Mouse (Mus musculus) embryonic facial prominence, embryonic 15.5 days (tissue): ENCODE data around the gene Alad. TPM values are rescaled to one million over a fixed set of nuclear protein-coding genes. Genes with fewer than 3 reads are reported as not detected.
A peak's percentile ranks its signal among the peaks of the same experiment; 100 is the strongest.

Source experiments
- ATAC-seq: fragments of 200-750 bp; cut with Nextera tagmentation; 2 replicates; pipeline ENCODE4 v1.8.0; 2017; ENCODE audit warnings: low read depth, moderate TSS enrichment; ENCODE audit not compliant: insufficient number of reproducible peaks, low FRiP score, low TSS enrichment
- H3K27ac ChIP-seq: fragments of 300-500 bp; sonication (generic); replicated peaks from 2 replicates; pipeline ENCODE4 v1.5.1; 2015; ENCODE audit warnings: mild to moderate bottlenecking, inconsistent platforms
- H3K27me3 ChIP-seq: fragments of 300-500 bp; sonication (generic); 2 replicates; pipeline ENCODE4 v1.6.1; 2015; ENCODE audit warnings: inconsistent platforms
- H3K36me3 ChIP-seq: fragments of 300-500 bp; sonication (generic); 2 replicates; pipeline ENCODE4 v1.6.1; 2015; ENCODE audit warnings: mild to moderate bottlenecking, inconsistent platforms
- H3K4me1 ChIP-seq: fragments of 300-500 bp; sonication (generic); 2 replicates; pipeline ENCODE4 v1.6.1; 2015; ENCODE audit warnings: inconsistent platforms
- H3K4me2 ChIP-seq: fragments of 300-500 bp; sonication (generic); replicated peaks from 2 replicates; pipeline ENCODE4 v1.6.1; 2015; ENCODE audit warnings: mild to moderate bottlenecking, inconsistent platforms
- H3K4me3 ChIP-seq: fragments of 300-500 bp; sonication (generic); replicated peaks from 2 replicates; pipeline ENCODE4 v1.5.1; 2015; ENCODE audit warnings: mild to moderate bottlenecking, inconsistent platforms
- H3K9ac ChIP-seq: fragments of 300-500 bp; sonication (generic); 2 replicates; pipeline ENCODE4 v1.6.1; 2015; ENCODE audit warnings: inconsistent platforms
- H3K9me3 ChIP-seq: fragments of 300-500 bp; sonication (generic); replicated peaks from 2 replicates; pipeline ENCODE4 v1.6.1; 2016; ENCODE audit warnings: inconsistent platforms
- WGBS: fragments of 180-500 bp; shearing (Covaris S2); methylation state at CpG from one replicate; pipeline ENCODE4 v1.1.7; 2015; 5-methylcytosine and 5-hydroxymethylcytosine counted together
- polyA plus RNA-seq: library from polyadenylated mRNA; unstranded; fragments of >200 nt; fragmentation: Nextera tagmentation; extraction: Ambion mirVana; gene quantifications from 2 replicates; pipeline ENCODE4 v1.2.1, GENCODE M21; 2015

Alad gene
- polyA plus RNA-seq, 1 experiment from 2014 or later, result 73.7 TPM

DNA sequence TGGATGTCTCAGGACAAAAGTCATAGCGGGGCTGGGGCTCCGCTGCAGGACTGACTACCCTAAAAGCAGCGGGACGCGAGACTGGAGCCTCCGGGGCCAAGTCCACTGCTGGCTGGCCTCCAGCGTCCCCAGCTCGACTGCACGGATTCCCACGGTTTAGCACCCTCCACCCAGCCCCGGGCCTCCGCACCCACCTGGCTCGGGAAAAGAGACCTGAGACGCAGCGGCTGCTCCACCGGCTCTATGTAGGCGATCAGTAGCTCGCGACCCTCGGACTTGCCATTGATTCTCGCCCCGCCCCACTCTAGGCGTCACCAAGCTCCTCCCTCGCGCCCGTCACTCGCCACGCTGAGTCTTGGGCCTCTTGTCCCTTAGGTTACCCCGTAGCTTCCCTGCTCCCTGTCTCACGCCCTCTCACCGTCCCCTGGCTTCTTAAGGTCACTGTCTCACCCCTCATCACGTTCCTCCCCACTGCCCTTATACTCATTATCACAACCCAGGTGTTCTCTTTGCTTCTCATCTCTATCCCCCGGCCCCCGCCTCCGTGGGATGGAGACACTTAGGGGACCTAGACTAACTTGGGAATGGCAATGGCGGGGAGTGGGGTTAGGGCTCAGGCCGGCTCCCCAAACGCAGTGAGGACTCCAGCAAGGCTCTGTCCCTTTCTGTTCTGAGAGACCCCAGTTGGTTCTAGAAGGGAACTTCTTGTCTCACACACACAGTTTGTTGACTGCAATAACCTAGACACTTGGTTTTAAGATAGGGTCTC lies 17.6 kb downstream of the Alad start:
- ATAC-seq, result peak; percentile 92
- Histone ChIP-seq H3K9ac (peak overlapping the region; percentile 50), H3K9me3 (no peaks in the 10 kb centered on the region), H3K27me3 (no peaks in the 10 kb centered on the region), H3K4me2 (peak overlapping the region; percentile 66), H3K27ac (peak overlapping the region; percentile 24), H3K4me3 (peak overlapping the region; percentile 61), H3K4me1 (peaks cover 15% of the 10 kb centered on the region), H3K36me3 (peaks cover 18% of the 10 kb centered on the region)
- WGBS, result 2% methylated on average over 38 of the region's 38 CpGs

- Histone ChIP-seq H3K27me3 (no peaks in the 10 kb centered on the region), H3K4me1 (peaks cover 15% of the 10 kb centered on the region), H3K9me3 (no peaks in the 10 kb centered on the region), H3K36me3 (peaks cover 18% of the 10 kb centered on the region), H3K4me3 (peak overlapping the region; percentile 61), H3K9ac (peak overlapping the region; percentile 50), H3K27ac (peak overlapping the region; percentile 24), H3K4me2 (peak overlapping the region; percentile 66)
- no peak for ATAC-seq
- under 1% methylated on average over 7 of the region's 7 CpGs for WGBS
These were observed 18.2 kb downstream of the Alad start for GRCm38 (mm10) chr4:62501534-62501933.

GRCm38 (mm10) chr4:62500799-62501198 lies 18.9 kb downstream of the Alad start:
- WGBS, result 79% methylated on average over 4 of the region's 4 CpGs
- peaks cover 18% of the 10 kb centered on the region for H3K36me3 ChIP-seq
- H3K27ac ChIP-seq, result no peak overlapping the region
- H3K27me3 ChIP-seq, result no peaks in the 10 kb centered on the region
- no peaks in the 10 kb centered on the region for H3K9me3 ChIP-seq
- H3K4me2 ChIP-seq, result no peak overlapping the region
- H3K9ac ChIP-seq, result no peak overlapping the region
- ATAC-seq, result no peak
- no peak overlapping the region for H3K4me3 ChIP-seq
- H3K4me1 ChIP-seq, result peaks cover 15% of the 10 kb centered on the region

DNA sequence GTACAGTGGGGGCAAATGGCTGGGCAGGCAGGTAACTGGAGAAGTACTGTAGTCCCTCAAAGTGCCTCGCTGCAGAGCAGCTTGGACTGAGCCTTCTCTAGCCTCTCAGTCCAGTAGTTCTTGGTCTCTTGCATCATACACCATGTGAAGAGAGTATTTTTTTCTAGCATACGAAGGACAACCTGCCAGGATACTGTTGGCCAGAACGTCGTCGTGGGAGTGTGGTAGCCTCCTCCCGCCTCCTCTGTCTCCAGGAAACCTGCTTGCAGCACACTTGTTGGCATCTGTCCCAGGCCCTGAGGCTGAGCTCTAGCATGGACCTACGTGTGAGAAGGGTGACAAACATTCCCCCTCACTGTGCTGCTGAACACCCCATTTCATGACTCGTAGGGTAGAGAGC lies 22.9 kb downstream of the Alad start:
- no peak overlapping the region for H3K9ac ChIP-seq
- no peak overlapping the region for H3K4me2 ChIP-seq
- WGBS, result 62% methylated on average over 8 of the region's 8 CpGs
- no peaks in the 10 kb centered on the region for H3K9me3 ChIP-seq
- H3K4me1 ChIP-seq, result peaks cover 4% of the 10 kb centered on the region
- no peak overlapping the region for H3K4me3 ChIP-seq
- H3K27ac ChIP-seq, result no peak overlapping the region
- no peak; the same call in 1 of the 2 replicates for ATAC-seq
- H3K27me3 ChIP-seq, result no peaks in the 10 kb centered on the region
- H3K36me3 ChIP-seq, result peaks cover 18% of the 10 kb centered on the region

GRCm38 (mm10) chr4:62495946-62496345 lies 23.8 kb downstream of the Alad start:
- Histone ChIP-seq H3K9me3 (no peaks in the 10 kb centered on the region), H3K9ac (no peak overlapping the region), H3K4me3 (no peak overlapping the region), H3K27me3 (no peaks in the 10 kb centered on the region), H3K36me3 (peaks cover 18% of the 10 kb centered on the region), H3K4me1 (no peaks in the 10 kb centered on the region; the same call in 1 of the 2 replicates), H3K27ac (no peak overlapping the region), H3K4me2 (no peak overlapping the region)
- 83% methylated on average over 8 of the region's 8 CpGs for WGBS
- ATAC-seq, result no peak

DNA sequence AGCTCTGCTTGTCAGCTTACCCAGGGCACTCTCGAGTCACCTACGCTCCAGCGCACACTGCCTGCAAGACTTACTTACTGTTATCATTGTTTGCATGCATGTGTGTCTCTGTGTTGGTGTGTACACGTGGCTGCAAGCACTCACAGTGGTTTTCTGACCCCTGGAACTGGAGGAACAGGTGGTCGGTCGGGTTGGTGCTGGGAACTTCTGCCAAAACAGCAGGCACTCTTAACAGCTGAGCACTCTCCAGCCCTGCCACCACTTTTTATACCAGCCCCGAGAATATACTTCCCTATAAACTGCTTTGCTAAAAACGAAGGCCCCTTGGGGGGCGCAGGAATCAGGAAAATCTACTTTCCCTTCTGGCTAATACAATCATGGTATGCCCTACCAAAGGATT lies 25.5 kb downstream of the Alad start:
- WGBS, result 68% methylated on average over 9 of the region's 9 CpGs
- H3K9me3 ChIP-seq, result no peaks in the 10 kb centered on the region
- H3K27me3 ChIP-seq, result no peaks in the 10 kb centered on the region
- H3K36me3 ChIP-seq, result peaks cover 11% of the 10 kb centered on the region
- H3K27ac ChIP-seq, result no peak overlapping the region
- no peak overlapping the region for H3K4me2 ChIP-seq
- no peak overlapping the region for H3K9ac ChIP-seq
- H3K4me1 ChIP-seq, result no peaks in the 10 kb centered on the region
- no peak overlapping the region for H3K4me3 ChIP-seq
- ATAC-seq, result no peak

GRCm38 (mm10) chr4:62492682-62493081 lies 27.0 kb downstream of the Alad start:
- Histone ChIP-seq H3K4me1 (no peaks in the 10 kb centered on the region), H3K9me3 (no peaks in the 10 kb centered on the region), H3K27me3 (no peaks in the 10 kb centered on the region), H3K4me2 (no peak overlapping the region), H3K4me3 (no peak overlapping the region), H3K9ac (no peak overlapping the region), H3K27ac (no peak overlapping the region), H3K36me3 (no peaks in the 10 kb centered on the region)
- WGBS, result 73% methylated on average over 2 of the region's 2 CpGs
- ATAC-seq, result no peak

DNA sequence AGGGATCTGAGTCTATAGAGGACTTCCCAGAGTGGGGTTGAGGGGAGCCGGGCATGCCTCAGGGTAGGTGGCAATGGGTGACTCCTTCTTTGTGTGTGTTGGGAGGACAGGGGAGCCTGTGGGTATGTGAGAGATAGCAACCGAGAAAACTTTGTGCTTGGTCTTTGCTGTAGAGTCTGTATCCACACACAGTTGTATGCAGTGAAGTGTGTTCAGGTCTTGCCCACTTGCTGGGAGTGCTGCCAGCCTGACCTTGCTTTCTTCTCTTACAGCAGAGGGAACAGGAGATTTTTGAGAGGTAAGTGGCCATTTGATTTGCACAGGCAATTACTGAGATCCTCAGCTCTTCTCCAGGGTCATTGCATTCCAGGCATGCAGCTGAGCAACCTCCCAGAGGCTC lies 31.8 kb downstream of the Alad start:
- no peak overlapping the region for H3K9ac ChIP-seq
- H3K27ac ChIP-seq, result no peak overlapping the region
- no peak for ATAC-seq
- no peaks in the 10 kb centered on the region for H3K4me1 ChIP-seq
- H3K9me3 ChIP-seq, result no peaks in the 10 kb centered on the region
- H3K4me3 ChIP-seq, result no peak overlapping the region
- H3K27me3 ChIP-seq, result no peaks in the 10 kb centered on the region
- WGBS, result 91% methylated on average over 2 of the region's 2 CpGs
- no peak overlapping the region for H3K4me2 ChIP-seq
- H3K36me3 ChIP-seq, result no peaks in the 10 kb centered on the region

DNA sequence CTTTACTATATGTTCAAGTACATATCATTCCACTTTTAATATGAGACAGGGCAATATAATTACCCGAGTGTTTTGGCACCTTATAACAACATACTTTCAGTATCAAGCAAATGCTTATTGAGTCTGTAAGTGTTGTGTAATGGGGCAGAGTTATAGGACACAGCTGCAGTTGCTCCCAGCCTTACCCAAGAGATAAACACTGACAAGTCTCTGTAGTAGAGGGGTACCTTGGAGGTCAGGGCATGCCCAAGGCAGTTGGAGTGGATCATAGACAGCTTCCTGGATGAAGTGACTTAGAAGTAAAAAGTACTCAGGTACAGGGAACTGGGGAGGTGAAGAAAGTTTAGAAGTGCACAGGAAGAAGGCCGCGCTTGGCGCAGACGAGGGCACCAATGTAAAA lies 32.5 kb downstream of the Alad start:
- H3K4me3 ChIP-seq, result no peak overlapping the region
- H3K27ac ChIP-seq, result no peak overlapping the region
- H3K27me3 ChIP-seq, result no peaks in the 10 kb centered on the region
- H3K9me3 ChIP-seq, result no peaks in the 10 kb centered on the region
- no peak overlapping the region for H3K4me2 ChIP-seq
- no peak overlapping the region for H3K9ac ChIP-seq
- no peaks in the 10 kb centered on the region for H3K4me1 ChIP-seq
- 84% methylated on average over 5 of the region's 5 CpGs for WGBS
- H3K36me3 ChIP-seq, result no peaks in the 10 kb centered on the region
- ATAC-seq, result no peak

DNA sequence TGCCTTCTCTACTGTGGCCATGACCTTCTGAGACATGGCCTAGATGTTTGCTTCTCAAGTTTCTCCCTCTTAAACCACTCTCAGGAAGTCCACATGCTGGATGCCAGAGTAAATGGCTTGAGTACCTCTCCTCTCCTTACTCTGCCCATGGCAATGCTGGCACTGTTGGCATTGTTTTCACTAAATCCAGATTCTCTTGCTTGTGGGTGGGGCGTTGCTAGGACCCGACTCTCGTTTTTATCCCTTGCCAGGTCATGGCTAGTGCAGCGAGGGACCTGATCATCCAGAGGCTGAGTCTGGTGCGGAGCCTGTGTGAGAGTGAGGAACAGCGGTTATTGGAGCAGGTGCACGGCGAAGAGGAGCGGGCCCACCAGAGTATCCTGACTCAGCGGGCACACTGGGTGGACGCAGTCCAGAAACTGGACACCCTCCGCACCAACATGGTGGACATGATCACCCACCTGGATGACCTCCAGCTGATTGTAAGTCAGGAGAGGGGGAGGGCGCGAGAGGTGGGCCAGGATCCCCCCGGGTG lies 33.5 kb downstream of the Alad start:
- Histone ChIP-seq H3K27ac (no peak overlapping the region), H3K4me3 (no peak overlapping the region), H3K4me2 (no peak overlapping the region), H3K27me3 (no peaks in the 10 kb centered on the region), H3K9ac (no peak overlapping the region), H3K9me3 (no peaks in the 10 kb centered on the region), H3K36me3 (no peaks in the 10 kb centered on the region), H3K4me1 (no peaks in the 10 kb centered on the region)
- ATAC-seq, result no peak
- WGBS, result 85% methylated on average over 15 of the region's 15 CpGs

DNA sequence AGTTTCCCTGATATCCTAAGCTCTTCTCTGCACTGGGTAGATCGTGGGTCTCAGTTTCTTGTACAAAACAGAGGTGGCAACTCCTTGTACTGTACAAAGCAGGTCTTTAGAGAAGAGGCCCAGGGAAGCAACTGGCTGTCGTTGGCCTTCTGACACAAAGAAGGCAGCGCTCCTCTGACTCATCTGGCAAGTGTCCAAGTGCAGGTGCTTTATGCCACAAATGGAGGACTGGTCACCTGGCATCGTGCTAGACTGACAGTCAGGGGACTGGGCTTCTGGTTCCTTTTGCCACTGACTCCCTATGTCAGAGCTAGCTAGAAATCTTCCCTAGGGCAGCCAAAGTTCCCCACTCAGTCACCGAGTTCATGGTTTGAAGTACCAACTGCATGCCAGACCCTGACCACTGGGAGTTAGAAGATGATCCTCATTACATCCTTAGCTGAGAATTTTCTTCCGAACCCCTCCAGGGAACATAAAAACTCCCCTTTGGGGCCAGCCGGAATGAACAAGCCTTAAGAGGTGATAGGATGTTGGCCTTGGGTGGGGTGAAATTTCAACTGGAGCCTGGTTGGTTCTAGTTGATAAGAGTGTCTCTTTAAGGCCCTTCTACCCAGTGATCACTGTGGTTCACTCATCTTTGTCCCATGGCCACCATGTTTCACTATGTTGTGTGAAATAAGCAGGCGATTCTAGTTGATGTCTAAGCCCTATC lies 34.1 kb downstream of the Alad start:
- H3K4me1 ChIP-seq, result no peaks in the 10 kb centered on the region

More for the DNA sequence above, 34.1 kb downstream of the Alad start:
- Histone ChIP-seq H3K4me2 (no peak overlapping the region), H3K9me3 (no peaks in the 10 kb centered on the region), H3K27me3 (no peaks in the 10 kb centered on the region), H3K9ac (no peak overlapping the region), H3K4me3 (no peak overlapping the region), H3K36me3 (no peaks in the 10 kb centered on the region), H3K27ac (no peak overlapping the region)
- 79% methylated on average over 8 of the region's 8 CpGs for WGBS
- no peak for ATAC-seq
